In the genomic region with DNA sequence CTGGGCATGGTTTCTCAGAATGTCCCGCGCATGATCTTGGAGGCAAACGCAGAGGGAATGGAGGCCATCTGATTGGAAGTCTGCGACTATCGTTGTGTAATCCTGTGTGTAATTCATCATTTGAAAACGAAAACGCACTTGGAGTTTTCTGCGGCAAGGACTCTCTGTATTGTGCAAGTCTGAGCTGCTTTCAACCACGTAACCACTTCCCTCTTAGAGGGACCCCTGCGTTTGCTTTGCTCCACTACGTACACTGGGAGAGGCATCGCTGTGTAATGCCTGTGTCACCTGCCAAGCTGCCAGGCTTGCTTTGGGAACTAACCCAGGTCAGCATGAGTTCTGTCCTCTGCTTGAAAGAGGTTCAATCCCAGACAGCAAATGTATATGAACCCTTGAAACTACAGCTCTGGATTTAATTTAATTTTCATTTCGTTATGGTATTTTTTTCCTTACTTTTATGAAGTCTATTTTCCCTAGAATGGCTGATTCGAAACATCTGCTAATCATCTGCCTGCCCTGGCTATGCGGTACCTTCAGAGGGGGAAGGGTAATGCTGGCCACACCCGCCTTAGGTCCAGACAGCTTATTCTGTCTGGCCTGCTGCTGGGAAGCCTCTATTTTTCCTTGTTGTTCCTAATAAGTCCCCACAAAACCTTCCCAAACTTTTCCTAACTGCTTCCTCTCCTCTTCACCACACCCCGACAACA, we compare ENCODE assay signal across 8 mouse cellular contexts.
DNase-seq lines count a peak whose midpoint lies in the region; ATAC-seq and TF ChIP-seq lines count a peak whose summit lies in the region.

No protein-coding gene starts in this region.

- H3K36me3 ChIP-seq in heart, embryonic 10.5 days: no peaks in the 10 kb centered on the region
- peaks cover 16% of the 10 kb centered on the region for H3K36me3 ChIP-seq in C2C12 (ENCODE audit: control insufficient read depth, insufficient read depth)
- H3K36me3 ChIP-seq in embryonic facial prominence, embryonic 10.5 days (replicated peaks): no peaks in the 10 kb centered on the region
- no peaks in the 10 kb centered on the region for H3K36me3 ChIP-seq in neural tube, embryonic 13.5 days

- peak overlapping the region; percentile 17; the same call in 1 of the 2 replicates for H3K9ac ChIP-seq in neural tube, embryonic 13.5 days

- no peaks in the 10 kb centered on the region for H3K4me1 ChIP-seq in heart, embryonic 10.5 days
- H3K4me1 ChIP-seq in embryonic facial prominence, embryonic 10.5 days: peaks cover 10% of the 10 kb centered on the region
- peaks cover 5% of the 10 kb centered on the region; the same call in 1 of the 2 replicates for H3K4me1 ChIP-seq in neural tube, embryonic 13.5 days (replicated peaks)

- no peak overlapping the region for H3K27ac ChIP-seq in heart, embryonic 10.5 days
- peak overlapping the region; percentile 57; the same call in 1 of the 2 replicates for H3K27ac ChIP-seq in embryonic facial prominence, embryonic 10.5 days (replicated peaks)
- no peak overlapping the region for H3K27ac ChIP-seq in neural tube, embryonic 13.5 days (replicated peaks)

- peak overlapping the region; percentile 64 for H3ac ChIP-seq in C2C12 (ENCODE audit: control insufficient read depth, insufficient read length, low read depth)

- TF ChIP-seq CTCF in C2C12 (IDR thresholded peaks at IDR 0.05; ENCODE audit: control insufficient read depth, insufficient read depth, insufficient read length): no peak

- peaks cover 12% of the 10 kb centered on the region for H3K79me3 ChIP-seq in C2C12 (ENCODE audit: low read depth)

- peak overlapping the region; percentile 41 for H3K4me2 ChIP-seq in neural tube, embryonic 13.5 days

- no peaks in the 10 kb centered on the region for H3K27me3 ChIP-seq in heart, embryonic 10.5 days (ENCODE audit: insufficient read depth, poor library complexity, severe bottlenecking)
- H3K27me3 ChIP-seq in C2C12 (ENCODE audit: control insufficient read depth, insufficient read depth, insufficient read length): no peaks in the 10 kb centered on the region
- H3K27me3 ChIP-seq in embryonic facial prominence, embryonic 10.5 days (replicated peaks; ENCODE audit: low read depth, poor library complexity, severe bottlenecking): no peaks in the 10 kb centered on the region
- H3K27me3 ChIP-seq in neural tube, embryonic 13.5 days: no peaks in the 10 kb centered on the region

- peak; percentile 1 for DNase-seq in heart, adult 8-10 months (ENCODE audit: low spot score)
- DNase-seq in heart, embryonic 10.5 days (ENCODE audit: low spot score): no peak
- DNase-seq in embryonic facial prominence, embryonic 10.5 days (ENCODE audit: low spot score): peak; percentile 26
- DNase-seq in liver: peak; percentile 29
- no peak for DNase-seq in cerebellum, adult 9-11 months

- no peak; the same call in 1 of the 2 replicates for ATAC-seq in neural tube, embryonic 13.5 days (ENCODE audit: low read depth)
- ATAC-seq in inflammation-experienced regulatory T-cells, adult 6 months: no peak

- H3K79me2 ChIP-seq in C2C12 (ENCODE audit: control insufficient read depth, insufficient read depth): peaks cover 14% of the 10 kb centered on the region

- 75% methylated on average over 17 of the region's 17 CpGs for WGBS in heart, embryonic 10.5 days
- WGBS in embryonic facial prominence, embryonic 10.5 days: 62% methylated on average over 17 of the region's 17 CpGs
- 60% methylated on average over 17 of the region's 17 CpGs for WGBS in neural tube, embryonic 13.5 days

- no peaks in the 10 kb centered on the region for H3K9me3 ChIP-seq in heart, embryonic 10.5 days
- H3K9me3 ChIP-seq in embryonic facial prominence, embryonic 10.5 days: no peaks in the 10 kb centered on the region
- H3K9me3 ChIP-seq in neural tube, embryonic 13.5 days: no peaks in the 10 kb centered on the region

- H3K4me3 ChIP-seq in heart, embryonic 10.5 days: no peak overlapping the region
- peak overlapping the region; percentile 26 for H3K4me3 ChIP-seq in C2C12 (ENCODE audit: insufficient read depth, poor library complexity, severe bottlenecking)
- no peak overlapping the region for H3K4me3 ChIP-seq in embryonic facial prominence, embryonic 10.5 days
- H3K4me3 ChIP-seq in neural tube, embryonic 13.5 days: peak overlapping the region; percentile 14; the same call in 1 of the 2 replicates

TF ChIP-seq in C2C12, 6 proteins besides CTCF, POLR2A, EP300 and RAD21:
- TF ChIP-seq MAX (IDR thresholded peaks at IDR 0.05) (peak; percentile 81), CEBPB (IDR thresholded peaks at IDR 0.05; ENCODE audit: low read depth) (peak; percentile 95), FOSL1 (IDR thresholded peaks at IDR 0.05; ENCODE audit: insufficient read depth, low read length, poor library complexity, severe bottlenecking) (no peak)

Comparison
In these comparisons a context has a peak if more than half of its experiments do, and no peak if none do; other contexts are left out.
1. DNase-seq: peak in heart, adult 8-10 months (single experiment), embryonic facial prominence, embryonic 10.5 days (single experiment) and liver (single experiment); none in heart, embryonic 10.5 days (single experiment) and cerebellum, adult 9-11 months (single experiment).
2. H3K4me3 ChIP-seq: peak in C2C12 (single experiment) and neural tube, embryonic 13.5 days (single experiment); none in heart, embryonic 10.5 days (single experiment) and embryonic facial prominence, embryonic 10.5 days (single experiment).